Mouse (Mus musculus): Measurements from ENCODE around the gene Zfp493. TPM values are rescaled to one million over a fixed set of nuclear protein-coding genes. Genes with fewer than 3 reads are reported as not detected.
"Not testable (repeated sequence)": the region's sequence is repeated elsewhere in the genome, so short reads cannot be mapped to it uniquely, and the experiment has no call there.

Gene Zfp493
- 1.2 and 1.3 TPM in 2 replicates for polyA plus RNA-seq (2015; fragmentation: Nextera tagmentation; extraction: Ambion mirVana)

GRCm38 (mm10) chr13:67779265-67780221 is at the start of gene Zfp493:
Gene Zfp493, plus strand, starts transcription at chr13:67779693.
- Histone ChIP-seq H3K4me2 (peak within 1 kb of the TSS; percentile 95), H3K4me3 (peak within 1 kb of the TSS; percentile 85), H3K27me3 (no peaks in the 10 kb centered on the region), H3K36me3 (no peaks in the 10 kb centered on the region), H3K27ac (peak within 1 kb of the TSS; percentile 71), H3K9me3 (replicated peaks) (no peaks in the 10 kb centered on the region), H3K4me1 (replicated peaks) (peaks cover 4% of the 10 kb centered on the region; the same call in 1 of the 2 replicates), H3K9ac (peak within 1 kb of the TSS; percentile 70)
- peak; percentile 90 for ATAC-seq (replicated peaks; ENCODE audit: insufficient number of reproducible peaks, insufficient read depth, low FRiP score, low read depth)
- 7% methylated on average over 26 of the region's 26 CpGs for WGBS

GRCm38 (mm10) chr13:67734391-67734790 is 45.1 kb upstream of the Zfp493 start:
- not testable (repeated sequence) for H3K4me2 ChIP-seq; ATAC-seq (replicated peaks; ENCODE audit: insufficient number of reproducible peaks, insufficient read depth, low FRiP score, low read depth); H3K9me3 ChIP-seq (replicated peaks); H3K27ac ChIP-seq; H3K4me3 ChIP-seq; H3K27me3 ChIP-seq; H3K9ac ChIP-seq; H3K4me1 ChIP-seq (replicated peaks); H3K36me3 ChIP-seq
- 88% methylated on average over 9 of the region's 9 CpGs for WGBS

DNA sequence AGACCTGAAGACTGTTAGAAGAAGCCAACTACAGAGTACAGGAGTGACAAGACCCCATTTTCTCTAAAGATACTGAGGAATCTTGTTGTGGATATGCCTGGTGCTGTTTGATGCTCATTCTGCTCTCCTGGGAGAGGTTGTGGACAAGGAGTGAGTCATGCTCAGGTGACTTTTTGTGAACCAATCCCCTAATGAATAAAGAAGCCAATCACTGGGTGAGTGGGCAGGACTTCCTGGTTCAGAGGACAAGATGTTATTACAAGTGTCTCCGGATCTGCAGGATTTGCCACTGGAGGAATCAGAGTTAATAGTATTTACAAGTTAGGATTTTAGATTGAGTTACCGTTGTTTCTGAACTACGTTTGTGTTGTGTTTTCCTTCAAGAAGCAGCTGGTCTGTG is 36.6 kb upstream of the Zfp493 start:
- Histone ChIP-seq H3K4me2 (no peak overlapping the region), H3K4me1 (replicated peaks) (no peaks in the 10 kb centered on the region), H3K4me3 (no peak overlapping the region), H3K36me3 (peaks cover 5% of the 10 kb centered on the region), H3K9me3 (replicated peaks) (no peaks in the 10 kb centered on the region; the same call in 1 of the 2 replicates), H3K9ac (no peak overlapping the region), H3K27ac (no peak overlapping the region), H3K27me3 (no peaks in the 10 kb centered on the region)
- 84% methylated on average over 3 of the region's 3 CpGs for WGBS
- no peak for ATAC-seq (replicated peaks; ENCODE audit: insufficient number of reproducible peaks, insufficient read depth, low FRiP score, low read depth)

DNA sequence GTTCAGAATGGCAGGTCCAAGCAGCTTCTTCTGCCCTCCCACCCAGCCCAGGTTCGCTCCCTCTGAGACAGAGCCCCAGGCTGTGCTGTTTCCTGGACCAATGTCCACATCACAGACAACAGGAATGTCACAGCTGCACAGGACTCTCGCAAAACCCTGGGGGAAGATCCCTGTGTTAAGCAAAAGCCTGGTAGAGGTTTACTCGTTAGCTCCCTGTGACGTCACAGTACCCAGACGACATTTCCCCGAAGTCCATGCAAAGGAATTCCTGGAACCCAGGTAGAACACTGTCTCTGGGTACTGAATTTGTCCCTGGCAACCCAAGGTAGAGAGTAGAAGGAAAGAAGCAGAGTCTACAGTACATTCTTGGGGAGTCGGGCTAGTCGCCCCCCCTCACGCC is 35.6 kb upstream of the Zfp493 start:
- no peak overlapping the region for H3K4me2 ChIP-seq
- H3K27me3 ChIP-seq = no peaks in the 10 kb centered on the region
- no peak overlapping the region for H3K27ac ChIP-seq
- 89% methylated on average over 9 of the region's 9 CpGs for WGBS
- ATAC-seq (replicated peaks; ENCODE audit: insufficient number of reproducible peaks, insufficient read depth, low FRiP score, low read depth) = no peak
- H3K9me3 ChIP-seq (replicated peaks) = no peaks in the 10 kb centered on the region; the same call in 1 of the 2 replicates
- H3K4me1 ChIP-seq (replicated peaks) = no peaks in the 10 kb centered on the region
- H3K36me3 ChIP-seq = peaks cover 14% of the 10 kb centered on the region
- H3K4me3 ChIP-seq = no peak overlapping the region
- H3K9ac ChIP-seq = no peak overlapping the region

DNA sequence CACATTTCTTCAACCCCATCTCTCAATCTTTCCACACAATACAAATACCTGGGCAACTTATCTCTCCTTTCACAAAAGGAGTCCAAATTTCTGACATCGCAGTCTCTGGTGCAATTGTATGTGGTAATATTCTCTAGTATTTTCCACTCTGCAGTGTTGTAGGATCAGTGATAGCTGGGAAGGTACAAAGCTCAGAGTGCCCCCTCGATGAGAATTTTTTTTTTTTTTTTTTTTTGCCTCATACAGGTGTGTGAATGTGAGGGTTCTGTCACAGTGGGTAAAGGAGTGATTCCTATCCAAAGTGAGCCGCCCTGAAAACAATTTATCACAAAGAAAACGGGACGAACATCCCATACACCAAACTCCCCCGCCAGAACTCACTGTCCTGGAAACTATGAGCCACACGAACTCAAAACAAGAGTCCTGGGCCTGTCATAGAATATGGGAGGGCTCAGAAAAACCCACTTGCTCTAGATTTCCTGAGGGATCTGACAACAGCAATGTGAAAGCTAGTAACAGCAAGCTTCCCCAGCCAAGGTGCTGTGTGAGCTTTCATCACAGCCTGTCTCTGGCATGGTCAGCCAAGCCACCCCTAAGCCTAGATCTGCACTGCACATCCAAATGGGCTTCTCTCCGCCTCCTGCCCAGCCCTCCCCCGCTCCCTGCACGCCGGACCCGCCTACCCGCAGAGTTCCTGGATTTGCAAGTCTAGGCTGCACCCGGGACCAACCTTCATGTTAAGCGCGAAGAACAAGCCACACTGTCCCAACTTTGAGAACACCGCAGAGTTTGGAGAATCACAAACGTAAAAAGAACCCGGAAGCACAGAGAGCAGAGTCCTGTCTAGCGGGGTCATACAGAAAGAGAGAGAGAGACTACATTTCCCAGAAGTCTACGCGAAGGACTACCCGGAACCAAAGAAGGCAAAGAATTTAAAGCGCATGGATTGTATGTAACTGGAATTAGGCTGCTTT is 24.9 kb upstream of the Zfp493 start, which contains the start of gene Zfp85:
TSS of gene Zfp85 (minus strand) at position 896 of the 974 bp plus-strand sequence.
- peak; percentile 88 for ATAC-seq (replicated peaks; ENCODE audit: insufficient number of reproducible peaks, insufficient read depth, low FRiP score, low read depth)
- Histone ChIP-seq H3K9me3 (replicated peaks) (no peaks in the 10 kb centered on the region), H3K36me3 (peaks cover 12% of the 10 kb centered on the region), H3K4me2 (peak within 1 kb of the TSS; percentile 75), H3K27me3 (no peaks in the 10 kb centered on the region), H3K9ac (peak within 1 kb of the TSS; percentile 59), H3K4me3 (peak within 1 kb of the TSS; percentile 71), H3K27ac (peak within 1 kb of the TSS; percentile 85), H3K4me1 (replicated peaks) (0 out of 2 replicates have a peak, but pooled peaks cover 3% of the 10 kb centered on the region)
- 7% methylated on average over 24 of the region's 24 CpGs for WGBS

GRCm38 (mm10) chr13:67755761-67756160 is 23.7 kb upstream of the Zfp493 start:
- WGBS = 72% methylated on average over 6 of the region's 6 CpGs
- Histone ChIP-seq H3K4me2 (no peak overlapping the region), H3K36me3 (peaks cover 8% of the 10 kb centered on the region), H3K27me3 (no peaks in the 10 kb centered on the region), H3K9ac (no peak overlapping the region), H3K9me3 (replicated peaks) (no peaks in the 10 kb centered on the region), H3K4me3 (no peak overlapping the region), H3K27ac (no peak overlapping the region), H3K4me1 (replicated peaks) (0 out of 2 replicates have a peak, but pooled peaks cover 3% of the 10 kb centered on the region)
- no peak for ATAC-seq (replicated peaks; ENCODE audit: insufficient number of reproducible peaks, insufficient read depth, low FRiP score, low read depth)

DNA sequence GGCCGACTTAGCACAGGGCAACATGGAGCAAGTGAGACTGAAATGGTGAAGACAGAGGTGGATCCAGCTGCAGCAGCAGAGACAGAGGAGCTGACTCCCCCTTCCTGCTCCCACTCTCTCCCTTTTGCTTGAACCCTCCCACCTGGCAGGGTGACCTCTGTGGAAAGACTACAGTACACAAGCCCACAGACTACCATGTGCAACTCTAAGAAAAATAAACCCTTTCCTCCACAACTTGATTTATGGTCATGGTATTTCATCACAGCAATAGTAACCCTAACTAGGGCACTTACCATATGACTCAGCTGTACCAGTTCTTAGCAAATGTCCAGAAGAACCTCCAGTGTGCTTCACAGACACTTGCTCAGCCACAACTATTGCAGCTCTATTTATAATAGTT is 19.5 kb upstream of the Zfp493 start:
- Histone ChIP-seq H3K4me2 (no peak overlapping the region), H3K9ac (no peak overlapping the region), H3K4me3 (no peak overlapping the region), H3K9me3 (replicated peaks) (no peaks in the 10 kb centered on the region), H3K27ac (no peak overlapping the region), H3K27me3 (no peaks in the 10 kb centered on the region), H3K4me1 (replicated peaks) (no peaks in the 10 kb centered on the region), H3K36me3 (no peaks in the 10 kb centered on the region)
- ATAC-seq (replicated peaks; ENCODE audit: insufficient number of reproducible peaks, insufficient read depth, low FRiP score, low read depth) = no peak
- WGBS = 57% methylated on average over 1 of the region's 1 CpGs

- no peak overlapping the region for H3K27ac ChIP-seq
- no peak overlapping the region for H3K9ac ChIP-seq
- ATAC-seq (replicated peaks; ENCODE audit: insufficient number of reproducible peaks, insufficient read depth, low FRiP score, low read depth) = no peak
- no peaks in the 10 kb centered on the region for H3K4me1 ChIP-seq (replicated peaks)
- 76% methylated on average over 2 of the region's 2 CpGs for WGBS
- no peak overlapping the region for H3K4me3 ChIP-seq
- H3K27me3 ChIP-seq = no peaks in the 10 kb centered on the region
- no peaks in the 10 kb centered on the region for H3K36me3 ChIP-seq
- H3K4me2 ChIP-seq = no peak overlapping the region
- H3K9me3 ChIP-seq (replicated peaks) = no peaks in the 10 kb centered on the region
These were observed 16.3 kb upstream of the Zfp493 start for GRCm38 (mm10) chr13:67763031-67763768.

- no peaks in the 10 kb centered on the region for H3K27me3 ChIP-seq
- no peak for ATAC-seq (replicated peaks; ENCODE audit: insufficient number of reproducible peaks, insufficient read depth, low FRiP score, low read depth)
- H3K36me3 ChIP-seq = peaks cover 9% of the 10 kb centered on the region
- no peak overlapping the region for H3K4me2 ChIP-seq
- no peak overlapping the region for H3K4me3 ChIP-seq
- H3K9me3 ChIP-seq (replicated peaks) = peaks cover 8% of the 10 kb centered on the region; the same call in 1 of the 2 replicates
- WGBS = 88% methylated on average over 10 of the region's 10 CpGs
- H3K27ac ChIP-seq = no peak overlapping the region
- H3K4me1 ChIP-seq (replicated peaks) = no peaks in the 10 kb centered on the region
- H3K9ac ChIP-seq = no peak overlapping the region
These were observed 12.5 kb downstream of the Zfp493 start for GRCm38 (mm10) chr13:67791921-67792455.

GRCm38 (mm10) chr13:67798618-67799017 is 19.1 kb downstream of the Zfp493 start:
- 89% methylated on average over 3 of the region's 3 CpGs for WGBS
- no peak overlapping the region for H3K27ac ChIP-seq
- no peaks in the 10 kb centered on the region for H3K4me1 ChIP-seq (replicated peaks)
- no peaks in the 10 kb centered on the region for H3K9me3 ChIP-seq (replicated peaks)
- no peak overlapping the region for H3K9ac ChIP-seq
- no peak for ATAC-seq (replicated peaks; ENCODE audit: insufficient number of reproducible peaks, insufficient read depth, low FRiP score, low read depth)
- no peaks in the 10 kb centered on the region for H3K27me3 ChIP-seq
- H3K36me3 ChIP-seq = no peaks in the 10 kb centered on the region
- no peak overlapping the region for H3K4me3 ChIP-seq
- H3K4me2 ChIP-seq = no peak overlapping the region
